Mouse (Mus musculus): ENCODE data around the gene Grm8. TPM values are rescaled to one million over a fixed set of nuclear protein-coding genes. Genes with fewer than 3 reads are reported as not detected.
A peak's percentile ranks its signal among the peaks of the same experiment; 100 is the strongest.

Gene Grm8
- polyA plus RNA-seq, 1 experiment = not detected

DNA sequence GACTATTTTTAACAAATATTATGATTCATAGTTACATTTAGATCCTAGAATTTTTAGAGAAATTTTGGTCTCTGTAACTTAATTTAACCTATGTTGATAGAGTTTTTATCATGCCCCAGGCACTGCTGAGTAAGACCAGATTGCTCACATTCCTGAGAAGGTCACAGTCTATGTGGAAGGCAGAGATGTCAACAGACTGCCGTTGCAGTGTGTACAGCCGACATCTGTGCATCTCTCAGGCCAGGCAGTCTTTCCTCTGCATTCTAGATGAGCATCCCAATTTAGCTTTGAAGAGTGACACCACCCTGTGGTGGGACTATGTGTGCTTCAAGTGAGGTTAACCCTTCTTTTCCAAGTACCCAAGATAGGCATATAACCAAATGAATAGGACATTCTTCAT, 169.7 kb downstream of the Grm8 start:
- no peak for TF ChIP-seq GATA1 (IDR thresholded peaks at IDR 0.05; ENCODE audit: low read length)

DNA sequence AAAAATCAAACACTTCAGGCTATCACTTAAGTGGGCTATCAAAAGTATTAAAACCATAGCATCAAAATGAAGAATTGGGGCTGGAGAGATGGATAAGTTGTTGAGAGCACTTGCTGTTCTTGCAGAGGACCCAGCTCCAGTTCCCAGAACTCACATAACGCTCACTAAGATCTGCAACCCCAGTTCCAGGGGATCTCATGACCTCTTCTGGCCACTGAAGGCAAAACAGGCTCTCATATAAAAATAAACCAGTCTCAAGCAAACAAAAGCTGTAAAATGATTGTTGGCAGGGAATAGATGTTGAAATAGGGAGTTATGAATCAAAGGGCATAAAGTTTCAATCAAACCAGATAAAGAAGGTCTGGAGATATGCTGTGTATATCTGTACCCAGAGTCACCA, 171.1 kb downstream of the Grm8 start:
- TF ChIP-seq GATA1 (IDR thresholded peaks at IDR 0.05; ENCODE audit: low read length) = no peak

DNA sequence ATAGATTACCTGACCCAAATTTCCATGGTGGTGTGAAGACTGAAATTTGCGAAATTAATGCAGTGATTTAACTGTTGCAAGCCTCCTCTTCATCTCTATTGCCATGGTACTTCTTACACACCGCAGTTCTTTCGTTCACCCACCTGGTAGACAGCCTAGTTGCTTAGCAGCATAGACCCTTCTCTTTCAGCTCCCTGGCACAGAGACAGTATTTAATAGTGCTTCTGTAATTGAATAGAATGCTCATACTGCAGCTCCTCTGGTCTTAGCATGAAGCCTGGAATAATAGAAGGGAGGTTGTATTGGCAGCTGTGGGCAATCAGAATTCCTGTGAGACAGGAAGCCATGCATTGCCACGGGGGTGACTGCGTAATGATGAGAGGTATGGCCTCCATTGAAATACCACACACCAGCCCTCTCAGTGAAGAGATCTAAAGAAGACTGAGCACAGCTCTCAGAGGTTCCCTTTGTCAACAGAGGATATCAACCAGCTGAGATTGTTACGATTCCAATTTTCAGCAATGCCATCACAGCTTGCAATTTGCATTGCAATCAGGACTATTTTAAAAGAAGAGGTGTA, 178.6 kb downstream of the Grm8 start:
- TF ChIP-seq GATA1 (IDR thresholded peaks at IDR 0.05; ENCODE audit: low read length) = no peak

DNA sequence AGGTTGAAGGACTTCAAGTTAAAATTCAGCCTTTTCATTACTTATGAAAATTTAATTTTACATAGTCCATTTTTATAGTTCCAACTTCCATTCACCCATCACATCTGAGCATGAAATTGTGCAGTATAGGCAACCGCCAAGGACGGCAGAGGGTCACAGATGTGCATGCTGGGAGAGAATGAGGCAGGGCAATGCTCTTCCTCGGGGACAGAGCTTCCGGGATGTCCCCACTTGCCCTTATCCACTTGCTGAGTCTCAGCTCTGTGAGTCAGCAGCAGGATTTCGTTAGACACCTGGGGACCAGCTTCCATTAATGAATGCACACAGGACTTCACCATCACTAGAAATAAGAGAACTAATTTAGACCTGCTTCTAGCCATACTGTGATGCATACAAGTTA, 183.5 kb downstream of the Grm8 start:
- no peak for TF ChIP-seq GATA1 (IDR thresholded peaks at IDR 0.05; ENCODE audit: low read length)

DNA sequence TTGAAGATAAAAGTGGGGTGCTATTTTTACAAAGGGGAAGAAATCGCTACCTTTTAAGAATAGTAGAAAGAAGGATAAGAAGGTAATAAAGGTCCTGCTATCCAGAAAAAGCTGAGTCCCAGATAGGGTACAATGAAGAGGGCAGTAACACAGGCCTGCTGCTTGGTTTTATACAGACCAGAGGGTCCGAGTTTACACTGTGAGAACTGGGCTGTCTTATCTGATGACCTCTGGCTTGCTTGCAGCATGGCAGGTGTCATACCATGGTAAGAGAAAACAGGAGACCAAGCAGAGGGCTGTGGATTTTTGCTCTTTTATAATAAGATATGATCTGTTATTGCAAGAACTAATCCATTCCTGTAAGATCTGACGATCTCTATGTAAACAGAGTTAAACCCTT, 206.9 kb downstream of the Grm8 start:
- no peak for TF ChIP-seq GATA1 (IDR thresholded peaks at IDR 0.05; ENCODE audit: low read length)

DNA sequence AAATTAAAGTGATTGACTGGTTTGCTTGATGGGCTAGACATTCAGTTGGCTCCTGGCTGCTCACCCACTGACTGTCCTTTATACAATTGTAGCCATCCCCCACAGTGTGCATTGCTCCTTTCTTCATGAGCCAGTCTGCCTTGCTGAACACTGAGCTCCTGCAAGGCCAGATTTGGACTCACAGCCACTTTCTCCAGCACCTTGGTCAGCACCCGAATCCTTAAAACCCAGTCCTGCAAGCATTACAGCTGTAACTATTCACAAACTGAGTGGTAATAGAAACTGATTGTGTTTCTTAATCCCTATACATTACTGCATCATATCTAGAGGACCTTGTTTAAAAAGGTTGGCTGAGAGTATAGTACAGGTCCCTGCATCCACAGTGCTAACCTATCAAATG, 221.7 kb downstream of the Grm8 start:
- no peak for TF ChIP-seq GATA1 (IDR thresholded peaks at IDR 0.05; ENCODE audit: low read length)

DNA sequence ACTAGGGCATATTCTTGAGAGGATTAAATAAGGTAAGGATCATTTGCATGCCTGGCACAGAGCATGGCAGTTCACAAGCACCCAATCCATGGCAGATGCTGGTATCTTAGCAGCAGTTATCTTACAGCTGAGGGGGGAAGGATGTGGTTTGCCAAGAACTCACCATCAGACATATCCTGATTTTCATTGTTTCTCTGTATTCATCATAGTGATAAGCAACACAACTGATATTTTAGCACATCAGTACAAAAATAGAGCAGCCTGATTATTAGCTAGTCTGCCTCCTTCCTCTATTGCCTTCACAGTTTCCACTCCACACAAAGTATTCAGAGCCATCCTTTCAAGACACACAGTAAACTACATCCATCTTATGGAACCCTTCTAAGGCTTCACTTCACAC, 230.6 kb downstream of the Grm8 start:
- no peak for TF ChIP-seq GATA1 (IDR thresholded peaks at IDR 0.05; ENCODE audit: low read length)

DNA sequence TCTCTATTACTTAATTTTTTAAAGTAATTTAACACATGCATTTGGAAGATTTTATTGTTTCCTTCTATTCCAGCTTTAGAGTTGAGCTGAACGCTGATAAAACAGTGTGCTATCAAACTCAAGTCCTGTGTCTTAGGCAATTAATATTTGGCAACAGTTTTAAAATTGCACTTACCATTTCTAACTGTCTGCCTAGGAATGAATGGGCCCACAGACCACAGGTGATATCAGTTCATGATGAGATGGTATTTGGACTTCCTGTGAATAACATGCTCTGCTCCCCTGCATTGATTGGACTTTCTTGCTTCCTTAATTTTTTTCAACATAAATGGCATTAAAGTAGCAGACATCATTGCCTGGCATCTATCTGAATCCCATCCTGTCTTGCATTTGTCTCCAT, 232.8 kb downstream of the Grm8 start:
- no peak for TF ChIP-seq GATA1 (IDR thresholded peaks at IDR 0.05; ENCODE audit: low read length)

DNA sequence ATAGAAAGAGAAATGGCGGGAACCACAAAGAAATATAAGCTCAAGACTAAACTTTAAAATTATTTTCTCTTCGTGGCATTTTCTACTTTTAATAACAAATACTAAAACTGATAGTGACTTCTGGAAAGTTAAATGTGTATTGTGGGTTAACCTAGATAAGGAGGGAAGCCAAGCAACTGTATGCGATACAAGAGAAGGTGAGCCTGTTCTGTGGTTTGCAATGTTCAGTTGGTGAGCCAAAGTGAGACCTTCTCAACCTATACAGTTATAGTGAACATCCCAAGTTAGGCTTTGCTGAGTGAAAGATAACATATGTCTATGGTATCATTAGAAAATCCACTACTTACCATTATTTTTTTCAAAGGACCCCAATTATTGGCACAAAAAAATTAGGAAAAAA, 233.6 kb downstream of the Grm8 start:
- TF ChIP-seq GATA1 (IDR thresholded peaks at IDR 0.05; ENCODE audit: low read length) = peak; percentile 13

DNA sequence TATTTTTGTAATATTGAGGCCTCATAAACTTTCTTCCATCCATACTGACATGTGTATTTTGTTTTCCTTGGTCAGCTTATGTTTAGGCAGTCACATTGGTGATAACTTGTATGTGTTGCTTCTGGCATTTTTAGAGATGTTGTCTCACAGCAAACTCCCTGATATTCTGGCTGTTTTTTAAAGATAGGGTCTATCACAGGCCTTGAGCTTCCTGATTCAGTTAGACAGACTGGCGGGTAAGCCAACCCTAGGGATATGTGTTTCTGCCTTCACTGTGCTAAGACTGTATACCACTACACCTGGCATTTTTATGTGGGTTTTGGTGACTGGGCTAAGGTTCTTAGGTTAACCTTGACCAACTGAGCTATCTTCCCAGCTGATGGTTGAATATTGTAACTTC, 239.8 kb downstream of the Grm8 start:
- peak; percentile 43 for TF ChIP-seq GATA1 (IDR thresholded peaks at IDR 0.05; ENCODE audit: low read length)

DNA sequence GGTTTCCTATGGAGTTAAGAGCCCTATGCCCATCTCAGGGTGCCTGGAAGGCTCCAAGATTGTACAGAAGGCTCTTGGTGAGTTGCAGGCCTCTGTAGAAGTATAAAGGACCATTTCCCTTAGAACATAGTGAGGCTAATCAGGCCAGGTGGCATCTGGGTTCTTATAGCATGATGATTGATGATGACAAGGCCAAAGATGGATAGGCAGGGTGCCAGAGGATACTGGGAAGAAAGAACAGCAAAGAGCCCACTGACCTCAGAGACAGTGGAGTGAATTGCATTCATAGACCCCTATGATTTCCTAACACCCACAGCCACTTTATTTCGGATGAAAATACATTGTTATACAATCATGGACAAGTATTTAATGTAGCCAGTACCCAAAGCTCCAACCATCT, 242.1 kb downstream of the Grm8 start:
- no peak for TF ChIP-seq GATA1 (IDR thresholded peaks at IDR 0.05; ENCODE audit: low read length)

DNA sequence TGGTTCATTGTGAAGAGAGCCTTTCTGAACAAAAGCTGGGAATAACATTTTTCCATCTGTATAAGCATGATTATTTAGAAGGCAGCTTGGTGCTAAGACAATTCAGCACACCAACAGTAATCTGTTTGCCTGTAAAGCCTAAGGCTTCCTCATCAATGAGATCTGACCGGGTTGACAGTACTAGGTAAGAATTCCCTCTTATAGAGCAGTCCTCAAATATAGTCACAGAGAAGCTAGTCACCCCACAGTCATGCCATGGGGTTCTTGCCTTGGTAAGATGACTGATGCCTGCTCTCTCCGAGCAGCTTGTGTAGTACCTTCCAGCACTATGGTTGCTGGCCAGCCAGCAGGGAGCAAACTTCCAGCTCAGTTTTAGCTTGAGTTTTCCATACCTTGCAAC, 246.6 kb downstream of the Grm8 start:
- no peak for TF ChIP-seq GATA1 (IDR thresholded peaks at IDR 0.05; ENCODE audit: low read length)

DNA sequence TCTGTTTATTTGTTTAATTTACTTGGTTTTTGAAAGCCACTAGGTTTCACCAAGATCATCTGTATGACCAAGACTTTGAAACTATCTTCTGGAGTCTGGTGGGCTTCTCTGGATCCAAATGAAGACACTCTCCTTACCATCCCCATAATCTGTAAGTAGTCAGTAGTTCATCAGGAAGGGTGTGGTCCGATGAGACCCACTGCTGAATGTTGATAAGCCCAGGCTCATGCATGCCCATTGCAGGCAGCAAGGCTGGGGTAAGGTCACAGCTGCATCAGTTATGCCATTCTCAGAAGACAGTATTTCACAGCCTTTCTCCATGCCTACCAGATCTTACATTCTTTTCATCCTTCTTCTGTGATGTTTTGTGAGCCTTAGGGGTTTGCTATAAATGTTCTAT, 247.1 kb downstream of the Grm8 start:
- TF ChIP-seq GATA1 (IDR thresholded peaks at IDR 0.05; ENCODE audit: low read length) = peak; percentile 56

DNA sequence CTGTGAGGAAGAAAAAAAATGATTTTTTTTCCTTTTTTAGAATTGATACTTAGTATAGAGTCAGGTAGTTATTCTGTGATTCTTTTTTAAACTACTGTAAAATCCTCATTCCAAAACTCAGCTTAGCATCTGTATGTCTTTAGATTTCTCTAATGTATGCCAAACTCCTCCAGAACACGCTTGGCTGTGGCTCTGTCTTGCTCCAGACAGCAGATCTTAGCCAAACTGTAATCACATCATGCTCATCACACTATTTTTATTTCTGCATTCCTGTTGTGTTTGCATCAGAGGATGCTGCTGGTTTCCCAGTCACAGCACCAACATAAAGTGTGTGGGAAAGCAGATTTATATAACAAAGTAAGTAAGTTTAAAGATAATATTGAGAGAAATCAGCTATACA, 249.2 kb downstream of the Grm8 start:
- no peak for TF ChIP-seq GATA1 (IDR thresholded peaks at IDR 0.05; ENCODE audit: low read length)

DNA sequence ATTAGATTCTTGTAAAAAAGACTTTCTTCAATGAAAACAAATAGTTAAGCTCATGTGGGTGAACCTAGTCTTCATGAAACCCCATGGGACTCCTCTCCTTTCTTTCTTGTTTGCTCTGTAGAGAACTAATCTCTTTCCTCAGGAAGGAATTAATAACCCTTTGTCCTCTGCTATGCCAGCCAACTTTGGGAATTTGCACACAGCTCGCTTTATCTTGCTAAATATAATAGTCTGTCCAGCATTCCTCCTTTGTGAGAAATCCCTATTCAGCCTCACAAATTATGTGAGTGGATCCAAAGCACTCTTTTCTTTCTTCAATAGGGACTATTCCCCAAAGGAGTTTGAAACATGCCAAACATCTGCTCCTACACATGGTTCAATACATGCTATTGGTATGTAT, 285.3 kb downstream of the Grm8 start:
- TF ChIP-seq GATA1 (IDR thresholded peaks at IDR 0.05; ENCODE audit: low read length) = no peak

DNA sequence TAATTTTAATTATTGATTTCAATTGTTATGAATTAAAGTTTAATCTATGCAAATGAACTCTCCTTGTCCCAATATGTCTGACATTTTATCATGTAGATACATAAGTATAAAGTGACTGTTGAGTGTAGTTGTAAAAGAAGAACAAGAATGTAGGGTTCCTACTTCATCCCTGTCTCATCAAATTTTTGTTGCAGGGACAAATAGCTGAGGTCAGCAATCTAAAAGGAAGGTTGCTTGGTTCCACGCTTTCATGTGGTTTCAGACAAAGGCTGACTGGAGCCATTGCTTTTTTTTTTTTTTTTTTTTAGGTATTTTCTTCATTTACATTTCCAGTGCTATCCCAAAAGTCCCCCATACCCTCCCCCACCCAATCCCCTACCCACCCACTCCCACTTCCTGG, 298.8 kb downstream of the Grm8 start:
- TF ChIP-seq GATA1 (IDR thresholded peaks at IDR 0.05; ENCODE audit: low read length) = no peak

DNA sequence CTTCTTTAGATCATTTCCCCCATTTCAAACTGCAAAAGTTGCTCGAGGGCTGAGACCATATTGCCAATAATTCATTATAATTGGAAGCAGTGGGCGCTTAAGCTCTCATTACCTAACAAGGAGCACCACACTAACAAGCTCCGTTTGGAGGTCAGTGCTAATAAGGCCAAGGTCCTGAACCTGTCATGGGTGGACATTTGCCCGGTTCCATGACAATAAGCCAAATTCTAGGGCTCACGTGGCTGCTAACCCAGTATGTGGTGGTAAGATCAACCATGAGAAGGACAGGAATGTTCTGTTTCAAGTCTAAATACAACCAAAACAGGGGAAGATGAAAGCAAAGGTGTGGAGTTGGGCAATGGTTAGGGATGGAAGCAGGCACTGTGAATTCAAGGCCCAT, 322.2 kb downstream of the Grm8 start:
- no peak for TF ChIP-seq GATA1 (IDR thresholded peaks at IDR 0.05; ENCODE audit: low read length)

DNA sequence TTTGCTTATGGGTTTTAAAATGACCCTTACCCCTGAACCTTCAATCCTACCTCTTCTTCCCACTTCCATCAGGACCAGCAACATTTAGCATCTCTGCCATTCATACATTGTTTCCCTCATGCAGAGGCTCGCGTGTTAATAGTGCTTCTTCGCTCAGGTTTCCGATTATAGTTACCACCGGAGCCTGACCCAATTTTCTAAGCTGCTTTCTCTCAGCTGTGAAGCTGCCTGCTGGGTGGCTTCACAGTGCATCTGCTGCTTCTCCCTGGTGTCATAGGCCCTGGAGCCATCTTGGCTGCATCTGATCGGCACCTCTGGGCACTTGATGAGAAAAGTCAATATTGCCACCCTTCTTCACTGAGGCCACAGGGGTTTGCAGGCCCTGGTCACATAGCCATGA, 325.0 kb downstream of the Grm8 start:
- TF ChIP-seq GATA1 (IDR thresholded peaks at IDR 0.05; ENCODE audit: low read length) = no peak
